Mouse (Mus musculus) kidney, adult 2 months (tissue): ENCODE results near the gene Aars.
"Not testable (repeated sequence)": the region's sequence is repeated elsewhere in the genome, so short reads cannot be mapped to it uniquely, and the experiment has no call there.

Source experiments
- CTCF ChIP-seq: fragments of 200-500 bp; conservative IDR thresholded peaks from 2 replicates; pipeline ENCODE4 v1.5.1; 2011; ENCODE audit warnings: low read depth, mild to moderate bottlenecking, control low read depth, low read length, moderate library complexity, mixed read lengths; ENCODE audit not compliant: insufficient read depth, insufficient read length
- POLR2A ChIP-seq: fragments of 200-500 bp; IDR thresholded peaks from one replicate; pipeline ENCODE4 v1.6.1; 2011; ENCODE audit warnings: low read depth, low read length, control low read depth

DNA sequence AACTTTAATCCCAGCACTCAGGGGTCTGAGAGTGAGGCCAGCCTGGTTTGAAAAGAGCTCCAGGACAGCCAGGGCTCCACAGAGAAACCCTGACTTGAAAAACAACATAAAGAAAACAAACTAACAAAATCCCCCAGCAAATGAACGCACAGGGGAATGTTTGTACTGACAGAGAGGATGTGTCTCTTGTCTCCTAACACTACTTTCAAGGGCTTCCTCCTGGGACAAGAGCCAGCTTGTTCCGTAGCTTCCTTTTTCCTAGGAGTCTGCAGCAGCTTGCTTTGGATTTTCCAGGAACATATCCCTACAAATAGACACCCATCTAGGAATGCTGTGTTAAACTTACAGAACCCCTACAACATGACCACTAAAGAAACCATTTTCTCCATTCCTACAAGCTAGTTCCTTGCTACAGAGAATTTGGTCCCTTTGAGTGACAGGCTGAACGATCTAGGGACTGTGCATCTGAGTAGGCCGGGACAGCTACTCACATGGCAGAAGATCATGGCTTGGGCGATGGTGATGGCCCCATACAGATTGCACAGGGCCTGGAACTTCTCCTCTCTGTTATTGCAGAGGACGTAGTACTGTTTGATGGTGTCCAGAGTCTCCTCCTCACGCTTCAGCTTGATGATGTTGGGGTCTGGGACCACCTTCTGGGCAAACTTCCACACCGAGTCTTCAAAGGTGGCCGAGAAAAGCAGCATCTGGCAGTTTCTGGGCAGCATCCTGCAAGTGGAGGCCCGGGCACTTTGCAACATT lies 22.5 kb upstream of the Aars start:
- not testable (repeated sequence) for TF ChIP-seq CTCF, POLR2A
